Mouse (Mus musculus): ENCODE measurements at regions not wholly inside any gene's neighbourhood (a gene's known extent, or its start where the extent isn't known, plus 50 kb on each side); places are given as distances from the start of the nearest gene placed in this dataset.

DNA sequence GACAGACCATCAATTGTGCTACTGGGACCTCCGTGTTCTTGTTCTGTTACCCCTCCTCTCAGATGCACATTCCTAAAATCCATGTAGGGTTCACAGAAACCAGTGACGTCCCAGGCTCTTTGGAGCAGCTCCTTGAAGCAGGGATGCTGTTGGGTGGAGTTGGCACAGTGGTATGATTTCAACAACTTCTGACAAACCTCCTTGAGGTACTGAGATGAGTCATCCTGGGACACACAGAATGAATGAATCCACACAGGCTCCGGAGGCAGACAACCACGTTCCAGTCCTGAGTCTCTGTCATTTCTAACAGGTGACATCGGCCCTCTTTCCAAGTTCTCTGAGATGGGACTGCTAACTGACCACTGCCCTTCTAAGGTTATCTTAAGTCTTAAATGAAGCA, 360.2 kb downstream of the Rps15a start:
- TF ChIP-seq CTCF (IDR thresholded peaks at IDR 0.05; ENCODE audit: control insufficient read depth, insufficient read depth, insufficient replicate concordance, low read depth, low read length) (no peak), POLR2A (IDR thresholded peaks at IDR 0.05; ENCODE audit: control insufficient read depth, low read depth, low read length) (no peak)
